Mouse (Mus musculus) kidney, adult 11 months (tissue): ENCODE measurements around the gene Hdx.
A peak's percentile ranks its signal among the peaks of the same experiment; 100 is the strongest.

ENCODE experiments used
- DNase-seq: peaks from one replicate; pipeline ENCODE4 v3.0.0; 2022

Hdx gene

GRCm38 (mm10) chrX:111696356-111697282, at the start of gene Hdx:
Gene Hdx, minus strand, starts transcription at chrX:111697079.
- DNase-seq = peak; percentile 24

- DNase-seq = no peak
These were observed 11.2 kb downstream of the Hdx start for GRCm38 (mm10) chrX:111685665-111686064.

- DNase-seq = no peak
These were observed 25.2 kb downstream of the Hdx start for GRCm38 (mm10) chrX:111671685-111672084.

GRCm38 (mm10) chrX:111660381-111660780, 36.5 kb downstream of the Hdx start:
- DNase-seq = no peak

GRCm38 (mm10) chrX:111658671-111659070, 38.2 kb downstream of the Hdx start:
- DNase-seq = no peak

- DNase-seq = no peak
These were observed 51.9 kb downstream of the Hdx start for GRCm38 (mm10) chrX:111644945-111645344.

GRCm38 (mm10) chrX:111640616-111641015, 56.3 kb downstream of the Hdx start:
- DNase-seq = no peak

- no peak for DNase-seq
These were observed 99.2 kb downstream of the Hdx start for GRCm38 (mm10) chrX:111597631-111598161.

- no peak for DNase-seq
These were observed 109.3 kb downstream of the Hdx start for GRCm38 (mm10) chrX:111587616-111588015.

GRCm38 (mm10) chrX:111577044-111577443, 119.8 kb downstream of the Hdx start:
- no peak for DNase-seq

GRCm38 (mm10) chrX:111537859-111538258, 159.0 kb downstream of the Hdx start, which contains the start of gene Rps6ka6:
Gene Rps6ka6, minus strand, starts transcription at chrX:111537959.
- no peak for DNase-seq
